Mouse (Mus musculus) heart, postnatal 14 days (tissue): ENCODE data around the gene Slc19a2. TPM values are rescaled to one million over a fixed set of nuclear protein-coding genes. Genes with fewer than 3 reads are reported as not detected.
A peak's percentile ranks its signal among the peaks of the same experiment; 100 is the strongest.

Source experiments
- DNase-seq, 2 experiments: peaks; one replicate each; pipeline ENCODE4 v3.0.0; 2021 to 2022
- intact Hi-C: fragments of 180-260 bp; cut with DNase I; formaldehyde crosslinking; loops from one replicate; pipeline ENCODE4 v1.15.1; 2025
- total RNA-seq, 2 experiments: library from RNA; stranded (reverse); gene quantifications; 2 replicates each; pipeline ENCODE4 v1.2.3; 2021

Slc19a2 gene
- total RNA-seq, 2 experiments from 2014 or later: 6.5 to 7.2 TPM

GRCm38 (mm10) chr1:164250391-164251150, 1.7 kb downstream of the Slc19a2 start:
- DNase-seq: no peak
- intact Hi-C loops: loop anchor here (2.0 kb wide), 1 partner anchor 22 kb away; no protein-coding TSS in a partner anchor

- intact Hi-C loops: loop anchor here (2.0 kb wide), 1 partner anchor 21 kb away; no protein-coding TSS in a partner anchor
Measured at GRCm38 (mm10) chr1:164251438-164251837, 2.6 kb downstream of the Slc19a2 start.

GRCm38 (mm10) chr1:164252551-164252950, 3.7 kb downstream of the Slc19a2 start:
- intact Hi-C loops: no loop called here
- DNase-seq: no peak

More at GRCm38 (mm10) chr1:164251438-164251837, 2.6 kb downstream of the Slc19a2 start:
- no peak for DNase-seq

- DNase-seq: no peak
Measured at GRCm38 (mm10) chr1:164254836-164255235, 6.0 kb downstream of the Slc19a2 start.

GRCm38 (mm10) chr1:164260171-164261028, 11.6 kb downstream of the Slc19a2 start:
- intact Hi-C loops: no loop called here
- no peak for DNase-seq

More at GRCm38 (mm10) chr1:164254836-164255235, 6.0 kb downstream of the Slc19a2 start:
- intact Hi-C loops: no loop called here

- intact Hi-C loops: no loop called here
- no peak for DNase-seq
Measured at GRCm38 (mm10) chr1:164261553-164261952, 12.7 kb downstream of the Slc19a2 start.

GRCm38 (mm10) chr1:164270941-164271340, 22.1 kb downstream of the Slc19a2 start:
- no peak for DNase-seq

GRCm38 (mm10) chr1:164273659-164274058, 24.8 kb downstream of the Slc19a2 start:
- no peak for DNase-seq
- intact Hi-C loops: loop anchor here (2.0 kb wide), 1 partner anchor 23 kb away; no protein-coding TSS in a partner anchor

More at GRCm38 (mm10) chr1:164270941-164271340, 22.1 kb downstream of the Slc19a2 start:
- intact Hi-C loops: no loop called here

GRCm38 (mm10) chr1:164275455-164275954, 26.7 kb downstream of the Slc19a2 start, which contains the start of gene Ccdc181:
Ccdc181 (plus strand) TSS chr1:164275585.
- DNase-seq: peak; percentile 90 to 92
- intact Hi-C loops: no loop called here

- intact Hi-C loops: no loop called here
Measured at GRCm38 (mm10) chr1:164276552-164276951, 27.7 kb downstream of the Slc19a2 start.

GRCm38 (mm10) chr1:164279332-164279731, 30.5 kb downstream of the Slc19a2 start:
- DNase-seq: no peak
- intact Hi-C loops: no loop called here

More at GRCm38 (mm10) chr1:164276552-164276951, 27.7 kb downstream of the Slc19a2 start:
- no peak for DNase-seq

- DNase-seq: no peak
- intact Hi-C loops: no loop called here
Measured at GRCm38 (mm10) chr1:164284007-164284406, 35.2 kb downstream of the Slc19a2 start.

GRCm38 (mm10) chr1:164287406-164287805, 38.6 kb downstream of the Slc19a2 start:
- DNase-seq: no peak
- intact Hi-C loops: no loop called here

- intact Hi-C loops: no loop called here
- no peak for DNase-seq
Measured at GRCm38 (mm10) chr1:164292040-164292439, 43.2 kb downstream of the Slc19a2 start.

- intact Hi-C loops: no loop called here
Measured at GRCm38 (mm10) chr1:164294071-164294470, 45.2 kb downstream of the Slc19a2 start.

GRCm38 (mm10) chr1:164296473-164296872, 47.6 kb downstream of the Slc19a2 start:
- no peak for DNase-seq
- intact Hi-C loops: no loop called here

More at GRCm38 (mm10) chr1:164294071-164294470, 45.2 kb downstream of the Slc19a2 start:
- DNase-seq: no peak

GRCm38 (mm10) chr1:164301949-164302348, 53.1 kb downstream of the Slc19a2 start:
- intact Hi-C loops: loop anchor here (10.0 kb wide), 1 partner anchor 933 kb away; the partner anchor contains the start of gene Tiprl
- no peak for DNase-seq

GRCm38 (mm10) chr1:164303821-164304220, 55.0 kb downstream of the Slc19a2 start, which contains the start of gene Nme7:
Nme7 (plus strand) TSS chr1:164304121.
- intact Hi-C loops: loop anchor here (10.0 kb wide), 1 partner anchor 931 kb away; the partner anchor contains the start of gene Tiprl
- no peak for DNase-seq

GRCm38 (mm10) chr1:164307124-164307751, 58.4 kb downstream of the Slc19a2 start, which contains the start of gene Blzf1:
Blzf1 (minus strand) TSS chr1:164307489.
- intact Hi-C loops: loop anchor here (10.0 kb wide), 1 partner anchor 928 kb away; the partner anchor contains the start of gene Tiprl
- peak; percentile 93 to 97 for DNase-seq

- intact Hi-C loops: loop anchor here (10.0 kb wide), 1 partner anchor 927 kb away; the partner anchor contains the start of gene Tiprl
- DNase-seq: no peak
Measured at GRCm38 (mm10) chr1:164307922-164308321, 59.1 kb downstream of the Slc19a2 start.
